ENCODE assay signal across 10 mouse cellular contexts in the genomic region with DNA sequence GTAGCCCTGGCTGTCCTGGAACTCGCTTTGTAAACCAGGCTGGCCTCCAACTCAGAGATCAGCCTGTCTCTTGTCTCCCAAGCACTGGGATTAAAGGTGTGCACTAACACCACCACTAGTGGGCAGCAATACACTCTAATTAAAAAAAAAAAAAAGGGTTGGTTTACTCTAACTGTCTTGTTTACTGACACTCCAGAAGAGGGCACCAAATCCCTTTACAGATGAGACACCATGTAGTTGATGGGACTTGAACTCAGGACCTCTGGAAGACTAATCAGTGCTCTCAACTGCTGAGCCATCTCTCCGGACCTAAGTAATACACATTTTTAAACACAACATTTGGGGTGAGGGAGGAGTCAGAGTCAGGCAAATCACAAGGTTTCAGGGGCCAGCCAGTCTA. TPM values are rescaled to one million over a fixed set of nuclear protein-coding genes. Genes with fewer than 3 reads are reported as not detected.
DNase-seq lines count a peak whose midpoint lies in the region; ATAC-seq and TF ChIP-seq lines count a peak whose summit lies in the region.
"Had no signal": no experiment of that assay in that cellular context is flagged by ENCODE, and none has a peak within 500 bp of the region (broad histone marks: within the 10 kb centered on the region; RNA-seq: fewer than 3 reads in every experiment).

No protein-coding gene starts in this region.

- TF ChIP-seq CTCF in hindbrain, postnatal 0 days (IDR thresholded peaks at IDR 0.05; ENCODE audit: low read depth) = peak; percentile 60
- peak; percentile 73 for TF ChIP-seq CTCF in kidney, postnatal 0 days (IDR thresholded peaks at IDR 0.05; ENCODE audit: low read depth)

- H3K4me3 ChIP-seq in hindbrain, postnatal 0 days (ENCODE audit: low read length) = no peak overlapping the region
- H3K4me3 ChIP-seq in hindbrain, embryonic 13.5 days = no peak overlapping the region
- H3K4me3 ChIP-seq in kidney, postnatal 0 days (replicated peaks; ENCODE audit: low read depth, low read length) = no peak overlapping the region
- H3K4me3 ChIP-seq in limb, embryonic 10.5 days = no peak overlapping the region
- H3K4me3 ChIP-seq: megakaryocyte, embryonic 14.5 days had no signal

- no peak overlapping the region for H3K9ac ChIP-seq in hindbrain, postnatal 0 days (replicated peaks; ENCODE audit: low read length)
- H3K9ac ChIP-seq in hindbrain, embryonic 13.5 days = no peak overlapping the region
- H3K9ac ChIP-seq in kidney, postnatal 0 days (ENCODE audit: low read depth, low read length) = no peak overlapping the region

- H3K27me3 ChIP-seq in hindbrain, postnatal 0 days (ENCODE audit: insufficient read depth, low read length) = no peaks in the 10 kb centered on the region
- H3K27me3 ChIP-seq in hindbrain, embryonic 13.5 days = no peaks in the 10 kb centered on the region
- H3K27me3 ChIP-seq in kidney, postnatal 0 days (ENCODE audit: insufficient read depth, low read length) = no peaks in the 10 kb centered on the region
- no peaks in the 10 kb centered on the region for H3K27me3 ChIP-seq in limb, embryonic 10.5 days (ENCODE audit: low read depth, poor library complexity, severe bottlenecking)
- H3K27me3 ChIP-seq: megakaryocyte, embryonic 14.5 days had no signal

- ATAC-seq in hindbrain, postnatal 0 days = no peak
- no peak for ATAC-seq in hindbrain, embryonic 13.5 days (ENCODE audit: low FRiP score)
- ATAC-seq in kidney, postnatal 0 days (replicated peaks; ENCODE audit: low FRiP score, low read depth) = no peak

- H3K36me3 ChIP-seq in hindbrain, postnatal 0 days (ENCODE audit: insufficient read depth, low read length) = no peaks in the 10 kb centered on the region
- peaks cover 6% of the 10 kb centered on the region; the same call in 1 of the 2 replicates for H3K36me3 ChIP-seq in hindbrain, embryonic 13.5 days
- H3K36me3 ChIP-seq in kidney, postnatal 0 days (ENCODE audit: insufficient read depth, low read length) = 0 out of 2 replicates have a peak, but pooled peaks cover 3% of the 10 kb centered on the region
- H3K36me3 ChIP-seq in limb, embryonic 10.5 days = peaks cover 35% of the 10 kb centered on the region

- no peaks in the 10 kb centered on the region for H3K4me1 ChIP-seq in hindbrain, postnatal 0 days (ENCODE audit: insufficient read depth, low read length)
- H3K4me1 ChIP-seq in hindbrain, embryonic 13.5 days (replicated peaks) = peaks cover 20% of the 10 kb centered on the region
- no peaks in the 10 kb centered on the region for H3K4me1 ChIP-seq in kidney, postnatal 0 days (replicated peaks; ENCODE audit: insufficient read depth, low read length)
- H3K4me1 ChIP-seq in limb, embryonic 10.5 days = peaks cover 15% of the 10 kb centered on the region

- peak; percentile 45 for DNase-seq in hindbrain, postnatal 0 days (ENCODE audit: low spot score)
- DNase-seq in CD8-positive naive resting alpha-beta T cell, adult 2 months (ENCODE audit: low read depth in 2 of 2, low spot score in 2 of 2) = peak; percentile 24 to 59
- DNase-seq in ZHBTc4 (ENCODE audit: low read depth, low spot score) = peak; percentile 84
- peak; percentile 74 for DNase-seq in kidney, postnatal 0 days (ENCODE audit: low spot score)
- DNase-seq in spleen, postnatal 36 days (ENCODE audit: low spot score in 2 of 2) = peak; percentile 42 to 60
- no peak for DNase-seq in ovary, postnatal 10 days (ENCODE audit: low spot score)
- DNase-seq in limb, embryonic 10.5 days (ENCODE audit: low spot score) = no peak

- no peak overlapping the region for H3K27ac ChIP-seq in hindbrain, postnatal 0 days
- H3K27ac ChIP-seq in hindbrain, embryonic 13.5 days = no peak overlapping the region
- H3K27ac ChIP-seq in kidney, postnatal 0 days = no peak overlapping the region
- H3K27ac ChIP-seq in limb, embryonic 10.5 days = no peak overlapping the region

- whole genome bisulfite sequencing in hindbrain, postnatal 0 days = 64% methylated on average over 2 of the region's 2 CpGs
- WGBS in hindbrain, embryonic 13.5 days = 62% methylated on average over 2 of the region's 2 CpGs
- WGBS in kidney, postnatal 0 days = 62% methylated on average over 2 of the region's 2 CpGs
- 57% methylated on average over 2 of the region's 2 CpGs for WGBS in limb, embryonic 10.5 days

- H3K4me2 ChIP-seq in hindbrain, postnatal 0 days (ENCODE audit: low read depth, low read length) = no peak overlapping the region
- H3K4me2 ChIP-seq in hindbrain, embryonic 13.5 days = no peak overlapping the region
- no peak overlapping the region for H3K4me2 ChIP-seq in kidney, postnatal 0 days (ENCODE audit: low read length)

- H3K9me3 ChIP-seq in hindbrain, postnatal 0 days (ENCODE audit: low read length) = no peaks in the 10 kb centered on the region
- H3K9me3 ChIP-seq in hindbrain, embryonic 13.5 days = no peaks in the 10 kb centered on the region
- no peaks in the 10 kb centered on the region for H3K9me3 ChIP-seq in kidney, postnatal 0 days (replicated peaks; ENCODE audit: low read length)
- no peaks in the 10 kb centered on the region for H3K9me3 ChIP-seq in limb, embryonic 10.5 days (replicated peaks)
- H3K9me3 ChIP-seq: megakaryocyte, embryonic 14.5 days had no signal

RNA-seq across cellular contexts. Expression of a gene that starts 4.5 kb away (rescaled TPM):
- total RNA-seq in hindbrain, postnatal 0 days (2014; rRNA removed) = 10.5 and 13.1 TPM in 2 replicates
- 14.2 and 14.5 TPM in 2 replicates for polyA plus RNA-seq in hindbrain, postnatal 0 days (2015; fragmentation: Nextera tagmentation; extraction: Ambion mirVana)
- polyA plus RNA-seq in hindbrain, embryonic 13.5 days (2015; fragmentation: Nextera tagmentation; extraction: Ambion mirVana) = 20.0 and 21.9 TPM in 2 replicates
- 7.2 and 9.2 TPM in 2 replicates for polyA plus RNA-seq in kidney, postnatal 0 days (2015; fragmentation: Nextera tagmentation; extraction: Ambion mirVana)
- polyA plus RNA-seq in limb, embryonic 10.5 days (2016; fragmentation: Nextera tagmentation; extraction: Ambion mirVana) = 25.5 and 26.8 TPM in 2 replicates

RNA-seq across cellular contexts. Expression of a gene that starts 5.5 kb away (rescaled TPM):
- total RNA-seq in hindbrain, postnatal 0 days (2014; rRNA removed) = 187 and 191 TPM in 2 replicates
- polyA plus RNA-seq in hindbrain, postnatal 0 days (2015; fragmentation: Nextera tagmentation; extraction: Ambion mirVana) = 445 and 455 TPM in 2 replicates
- polyA plus RNA-seq in hindbrain, embryonic 13.5 days (2015; fragmentation: Nextera tagmentation; extraction: Ambion mirVana) = 524 and 526 TPM in 2 replicates
- 356 and 406 TPM in 2 replicates for polyA plus RNA-seq in kidney, postnatal 0 days (2015; fragmentation: Nextera tagmentation; extraction: Ambion mirVana)
- 650 and 691 TPM in 2 replicates for polyA plus RNA-seq in limb, embryonic 10.5 days (2016; fragmentation: Nextera tagmentation; extraction: Ambion mirVana)

RNA-seq across cellular contexts. Expression of a gene that starts 19.9 kb away (rescaled TPM):
- 27.7 and 33.4 TPM in 2 replicates for total RNA-seq in hindbrain, postnatal 0 days (2014; rRNA removed)
- polyA plus RNA-seq in hindbrain, postnatal 0 days (2015; fragmentation: Nextera tagmentation; extraction: Ambion mirVana) = 20.8 and 22.1 TPM in 2 replicates
- polyA plus RNA-seq in hindbrain, embryonic 13.5 days (2015; fragmentation: Nextera tagmentation; extraction: Ambion mirVana) = 27.4 and 27.5 TPM in 2 replicates
- polyA plus RNA-seq in kidney, postnatal 0 days (2015; fragmentation: Nextera tagmentation; extraction: Ambion mirVana) = 19.2 and 21.3 TPM in 2 replicates
- polyA plus RNA-seq in limb, embryonic 10.5 days (2016; fragmentation: Nextera tagmentation; extraction: Ambion mirVana) = 21.7 and 27.5 TPM in 2 replicates

RNA-seq across cellular contexts. Expression of a gene that starts 25.7 kb away (rescaled TPM):
- total RNA-seq in hindbrain, postnatal 0 days (2014; rRNA removed) = 86.2 and 118 TPM in 2 replicates
- polyA plus RNA-seq in hindbrain, postnatal 0 days (2015; fragmentation: Nextera tagmentation; extraction: Ambion mirVana) = 256 and 272 TPM in 2 replicates
- 226 and 232 TPM in 2 replicates for polyA plus RNA-seq in hindbrain, embryonic 13.5 days (2015; fragmentation: Nextera tagmentation; extraction: Ambion mirVana)
- polyA plus RNA-seq in kidney, postnatal 0 days (2015; fragmentation: Nextera tagmentation; extraction: Ambion mirVana) = 253 and 273 TPM in 2 replicates
- polyA plus RNA-seq in limb, embryonic 10.5 days (2016; fragmentation: Nextera tagmentation; extraction: Ambion mirVana) = 484 and 538 TPM in 2 replicates

RNA-seq across cellular contexts. Expression of a gene that starts 36.4 kb away (rescaled TPM):
- total RNA-seq in hindbrain, postnatal 0 days (2014; rRNA removed) = not detected in 2 replicates
- 0.37 and 0.60 TPM in 2 replicates for polyA plus RNA-seq in hindbrain, postnatal 0 days (2015; fragmentation: Nextera tagmentation; extraction: Ambion mirVana)
- 0.63 and 0.70 TPM in 2 replicates for polyA plus RNA-seq in hindbrain, embryonic 13.5 days (2015; fragmentation: Nextera tagmentation; extraction: Ambion mirVana)
- 0.37 and 0.66 TPM in 2 replicates for polyA plus RNA-seq in kidney, postnatal 0 days (2015; fragmentation: Nextera tagmentation; extraction: Ambion mirVana)
- 0.51 and 0.87 TPM in 2 replicates for polyA plus RNA-seq in limb, embryonic 10.5 days (2016; fragmentation: Nextera tagmentation; extraction: Ambion mirVana)
- polyA plus RNA-seq: gonadal fat pad, adult 2 months had no signal

Comparison
In these comparisons a context has a peak if more than half of its experiments do, and no peak if none do; other contexts are left out.
1. DNase-seq: peak in hindbrain, postnatal 0 days (single experiment), CD8-positive naive resting alpha-beta T cell, adult 2 months (2 of 2), ZHBTc4 (single experiment), kidney, postnatal 0 days (single experiment) and spleen, postnatal 36 days (2 of 2); none in ovary, postnatal 10 days (single experiment) and limb, embryonic 10.5 days (single experiment).